Mouse (Mus musculus) adipose tissue, adult 10 weeks (tissue): Measurements from ENCODE around the gene 2310046K23Rik. TPM values are rescaled to one million over a fixed set of nuclear protein-coding genes. Genes with fewer than 3 reads are reported as not detected.

ENCODE experiments used
- polyA plus RNA-seq: library from polyadenylated mRNA; stranded (reverse); fragments of 350-450 nt; fragmentation: Illumina TruSeq; extraction: RNeasy Lipid Tissue Mini Kit (QIAGEN cat#74804); gene quantifications from one replicate; pipeline ENCODE4 v1.2.3, GENCODE M21; 2014; ENCODE audit warnings: low read depth, low replicate concordance

The 2310046K23Rik gene
- polyA plus RNA-seq: not detected

DNA sequence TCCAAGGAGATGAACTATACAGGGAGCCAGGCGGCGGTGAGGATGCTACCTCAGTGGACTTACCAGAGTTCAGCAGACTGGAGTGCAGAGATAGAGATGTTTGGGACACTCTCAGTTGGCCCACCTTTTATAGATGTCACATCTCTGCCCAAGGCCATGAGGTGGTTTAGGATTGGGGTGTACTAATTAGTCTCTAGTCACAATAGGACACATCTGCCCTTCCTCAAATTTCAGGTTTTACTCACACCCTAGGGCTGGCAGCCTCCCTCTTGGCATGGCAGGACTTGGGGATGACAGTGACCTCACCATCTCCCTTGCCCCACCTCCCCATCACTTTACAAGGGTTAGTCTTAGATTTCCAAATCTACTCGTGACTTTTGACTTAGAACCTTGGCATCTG is at the start of gene 2310046K23Rik:
Gene 2310046K23Rik (minus strand): TSS at position 101 of the 400 bp plus-strand sequence.

DNA sequence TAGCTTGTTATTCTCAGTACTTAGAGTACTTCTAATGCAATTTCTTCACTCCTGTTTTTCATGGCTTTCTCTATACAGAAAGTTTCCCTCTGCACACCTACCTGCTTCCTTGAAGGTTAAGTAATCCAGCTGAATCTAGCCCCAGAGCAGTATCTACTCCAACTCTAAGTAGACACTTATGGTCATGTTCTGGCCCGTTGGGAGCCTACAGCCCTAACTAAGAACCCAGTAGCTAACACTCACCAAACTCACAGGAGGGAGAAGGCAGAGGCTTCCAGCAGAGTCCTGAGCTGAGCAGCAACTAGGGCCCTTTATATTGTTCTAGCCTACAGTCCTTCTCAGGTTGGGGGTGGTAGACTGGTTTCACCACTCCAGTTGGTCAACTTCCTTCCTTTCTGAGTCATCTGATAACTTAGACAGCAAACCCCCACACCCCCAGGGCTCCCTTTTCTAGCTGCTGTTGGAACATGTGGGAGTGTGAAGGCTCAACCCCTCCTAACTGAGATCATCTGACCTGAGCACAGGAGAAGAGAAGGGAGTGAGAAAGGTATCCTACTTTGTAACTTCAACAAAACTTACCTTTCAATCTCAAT is 39.2 kb upstream of the 2310046K23Rik start, which contains the start of gene Ivl:
Gene Ivl (minus strand): TSS at position 287 of the 593 bp plus-strand sequence.

DNA sequence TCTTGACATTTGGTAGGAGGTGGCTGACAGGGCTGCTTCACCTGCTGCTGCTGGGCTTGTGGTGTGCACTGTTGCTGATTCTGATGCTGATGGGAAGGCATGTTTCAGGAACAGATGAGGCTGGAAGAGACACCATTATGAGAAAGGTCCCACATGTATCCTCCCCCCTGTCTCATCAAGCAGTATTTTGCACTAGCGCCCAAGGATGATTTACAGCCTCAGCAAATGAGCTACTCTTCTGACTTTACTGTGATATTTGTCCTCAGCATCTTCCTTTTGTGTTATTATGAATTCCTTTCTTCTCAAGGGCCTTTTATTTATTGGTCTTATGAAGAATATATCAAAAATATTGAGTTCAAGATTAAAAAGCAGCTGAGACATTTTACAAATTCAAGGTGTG is 33.9 kb downstream of the 2310046K23Rik start, which contains the start of gene Sprr4:
Gene Sprr4 (minus strand): TSS at position 101 of the 400 bp plus-strand sequence.

DNA sequence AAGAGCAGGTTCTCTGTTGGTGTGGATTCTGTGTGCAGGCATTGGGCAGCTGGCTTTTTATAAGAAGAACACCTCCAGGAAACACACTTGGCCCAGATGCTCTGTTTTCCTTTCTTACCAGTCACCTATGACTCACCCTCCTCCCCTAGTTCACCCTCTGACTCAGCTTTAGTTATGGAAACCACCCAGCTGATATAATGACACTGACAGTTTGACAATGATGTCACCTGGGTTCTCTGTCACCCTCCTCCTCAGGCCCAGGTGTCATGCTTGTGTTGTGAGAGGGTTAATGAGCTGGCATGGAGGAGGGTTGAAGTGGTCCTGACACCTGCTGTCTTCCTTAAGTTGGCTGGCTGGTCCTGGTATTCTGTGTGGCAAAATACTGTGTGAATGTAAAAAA is 48.4 kb downstream of the 2310046K23Rik start, which contains the start of gene Sprr1a:
Gene Sprr1a (minus strand): TSS at position 33 of the 400 bp plus-strand sequence.

Other genes with a start within 250 kb of the 2310046K23Rik start
- gene Sprr2a3, start 249.1 kb downstream of the 2310046K23Rik start, polyA plus RNA-seq: not detected
- gene Sprr2b, start 217.9 kb downstream of the 2310046K23Rik start, polyA plus RNA-seq: not detected
- gene Sprr2d, start 195.4 kb downstream of the 2310046K23Rik start, polyA plus RNA-seq: not detected
- gene Sprr2e, start 182.4 kb downstream of the 2310046K23Rik start, polyA plus RNA-seq: not detected
- not detected for gene Sprr2f, start 169.3 kb downstream of the 2310046K23Rik start, polyA plus RNA-seq
- not detected for gene Sprr2h, start 148.8 kb downstream of the 2310046K23Rik start, polyA plus RNA-seq
- gene Sprr2i, start 126.5 kb downstream of the 2310046K23Rik start, polyA plus RNA-seq: not detected
- gene Sprr2j-ps, start 116.4 kb downstream of the 2310046K23Rik start, polyA plus RNA-seq: not detected
- 4.8 TPM for gene Gm9774, start 105.1 kb downstream of the 2310046K23Rik start, polyA plus RNA-seq
- not detected for gene Sprr2k, start 101.9 kb downstream of the 2310046K23Rik start, polyA plus RNA-seq
- gene Sprr1b, start 95.7 kb downstream of the 2310046K23Rik start, polyA plus RNA-seq: not detected
- gene Sprr3, start 75.8 kb downstream of the 2310046K23Rik start, polyA plus RNA-seq: not detected
- not detected for gene Sprr1a, start 48.6 kb downstream of the 2310046K23Rik start, polyA plus RNA-seq
- not detected for gene Sprr4, start 34.0 kb downstream of the 2310046K23Rik start, polyA plus RNA-seq
- not detected for gene Ivl, start 39.2 kb upstream of the 2310046K23Rik start, polyA plus RNA-seq
- gene Smcp, start 54.5 kb upstream of the 2310046K23Rik start, polyA plus RNA-seq: 191 TPM
- gene 2210017I01Rik, start 73.0 kb upstream of the 2310046K23Rik start, polyA plus RNA-seq: not detected
- gene Lce6a, start 87.1 kb upstream of the 2310046K23Rik start, polyA plus RNA-seq: not detected
- not detected for gene Lce1a1, start 113.8 kb upstream of the 2310046K23Rik start, polyA plus RNA-seq
- not detected for gene Lce1b, start 122.4 kb upstream of the 2310046K23Rik start, polyA plus RNA-seq
- gene Lce1a2, start 135.8 kb upstream of the 2310046K23Rik start, polyA plus RNA-seq: not detected
- not detected for gene Lce1c, start 144.7 kb upstream of the 2310046K23Rik start, polyA plus RNA-seq
- gene Lce1d, start 152.7 kb upstream of the 2310046K23Rik start, polyA plus RNA-seq: not detected
- not detected for gene Lce1e, start 174.6 kb upstream of the 2310046K23Rik start, polyA plus RNA-seq
- gene Lce1f, start 185.8 kb upstream of the 2310046K23Rik start, polyA plus RNA-seq: not detected
- gene Gm38119, start 204.6 kb upstream of the 2310046K23Rik start, polyA plus RNA-seq: not detected
- gene Lce1g, start 217.8 kb upstream of the 2310046K23Rik start, polyA plus RNA-seq: not detected
- gene Lce1h, start 230.6 kb upstream of the 2310046K23Rik start, polyA plus RNA-seq: not detected
- gene Lce1i, start 244.4 kb upstream of the 2310046K23Rik start, polyA plus RNA-seq: not detected